Mouse (Mus musculus) heart, adult 8-10 months (tissue): ENCODE measurements around the gene Upk3b. TPM values are rescaled to one million over a fixed set of nuclear protein-coding genes. Genes with fewer than 3 reads are reported as not detected.

Experiments
- DNase-seq: peaks from one replicate; pipeline ENCODE4 v3.0.0; 2022; ENCODE audit warnings: low spot score
- total RNA-seq, 4 experiments: library from RNA; stranded (reverse); gene quantifications; 2 replicates each; pipeline ENCODE4 v1.2.4; 2022

Upk3b gene
- total RNA-seq, 4 experiments from 2014 or later = 13.3 to 26.7 (median 18.2) TPM

GRCm38 (mm10) chr5:136073526-136073925, 35.2 kb downstream of the Upk3b start:
- no peak for DNase-seq

- DNase-seq = no peak
Measured at GRCm38 (mm10) chr5:136075076-136075475, 36.8 kb downstream of the Upk3b start.

- DNase-seq = no peak
Measured at GRCm38 (mm10) chr5:136076284-136076683, 38.0 kb downstream of the Upk3b start.

GRCm38 (mm10) chr5:136077001-136077550, 38.8 kb downstream of the Upk3b start:
- peak; percentile 48 for DNase-seq

GRCm38 (mm10) chr5:136078136-136078535, 39.8 kb downstream of the Upk3b start:
- no peak for DNase-seq

- no peak for DNase-seq
Measured at GRCm38 (mm10) chr5:136082345-136082744, 44.0 kb downstream of the Upk3b start.

- DNase-seq = peak; percentile 92
Measured at GRCm38 (mm10) chr5:136083669-136084107, 45.4 kb downstream of the Upk3b start, which contains the start of gene Rasa4. Rasa4 (plus strand) TSS chr5:136083916.

- no peak for DNase-seq
Measured at GRCm38 (mm10) chr5:136084144-136084881, 46.0 kb downstream of the Upk3b start.

GRCm38 (mm10) chr5:136084891-136085651, 46.8 kb downstream of the Upk3b start:
- DNase-seq = no peak

- no peak for DNase-seq
Measured at GRCm38 (mm10) chr5:136086290-136086689, 48.0 kb downstream of the Upk3b start.

GRCm38 (mm10) chr5:136088821-136089575, 50.7 kb downstream of the Upk3b start:
- DNase-seq = no peak

- no peak for DNase-seq
Measured at GRCm38 (mm10) chr5:136091927-136092326, 53.6 kb downstream of the Upk3b start.

GRCm38 (mm10) chr5:136094249-136095010, 56.1 kb downstream of the Upk3b start:
- DNase-seq = no peak

GRCm38 (mm10) chr5:136095089-136095488, 56.8 kb downstream of the Upk3b start:
- DNase-seq = no peak

Other genes with a start within 250 kb of the Upk3b start
- not detected for gene Srrm3, start 231.6 kb upstream of the Upk3b start, total RNA-seq
- gene Hspb1, start 150.6 kb upstream of the Upk3b start, total RNA-seq = 100 to 1,000 TPM; 312 to 583 (median 421) TPM
- 100 to 1,000 TPM; 265 to 313 (median 289) TPM for gene Ywhag, start 103.9 kb upstream of the Upk3b start, total RNA-seq
- under 1 TPM in 3 of 4 experiments, not detected in 1; 0.44 to 0.53 (median 0.46) TPM for gene Ssc4d, start 64.0 kb upstream of the Upk3b start, total RNA-seq
- gene Zp3, start 58.4 kb upstream of the Upk3b start, total RNA-seq = not detected
- gene Dtx2, start 43.7 kb upstream of the Upk3b start, total RNA-seq = 1 to 10 TPM; 6.0 to 7.3 (median 6.8) TPM
- gene Upk3bl, start 16.0 kb downstream of the Upk3b start, total RNA-seq = not detected
- 1 to 10 TPM; 6.6 to 7.6 (median 6.9) TPM for gene Rasa4, start 45.4 kb downstream of the Upk3b start, total RNA-seq
- gene Polr2j, start 78.1 kb downstream of the Upk3b start, total RNA-seq = 10 to 100 TPM; 73.1 to 88.1 (median 78.9) TPM
- gene Lrwd1, start 97.6 kb downstream of the Upk3b start, total RNA-seq = 1 to 10 TPM; 5.4 to 6.9 (median 6.0) TPM
- 1 to 10 TPM; 4.0 to 5.4 (median 4.6) TPM for gene Alkbh4, start 97.7 kb downstream of the Upk3b start, total RNA-seq
- gene Orai2, start 132.2 kb downstream of the Upk3b start, total RNA-seq = 1 to 10 TPM in 1 of 4 experiments, under 1 TPM in 3; 0.31 to 1.3 (median 0.67) TPM
- gene Prkrip1, start 160.5 kb downstream of the Upk3b start, total RNA-seq = 10 to 100 TPM; 14.8 to 21.1 (median 19.0) TPM
- gene Sh2b2, start 208.1 kb downstream of the Upk3b start, total RNA-seq = under 1 TPM; 0.24 to 0.82 (median 0.53) TPM